Mouse (Mus musculus) granulocyte monocyte progenitor cell, adult 5-6 weeks (primary cell): Measurements from ENCODE around the gene Etv2. TPM values are rescaled to one million over a fixed set of nuclear protein-coding genes. Genes with fewer than 3 reads are reported as not detected.

Experiments used
- ATAC-seq: replicated peaks from 2 replicates; pipeline ENCODE4 v1.8.0; 2016; ENCODE audit warnings: mild to moderate bottlenecking, moderate TSS enrichment, inconsistent platforms; ENCODE audit not compliant: poor library complexity, severe bottlenecking
- total RNA-seq, 2 experiments: library from RNA; stranded (forward) in 1 of 2; stranded (reverse) in 1 of 2; fragments of 200-712, 200-1000 nt in 1 of 2; fragments of >200 nt in 1 of 2; fragmentation: Nextera tagmentation in 1 of 2; gene quantifications; 2 replicates each; pipeline ENCODE4 v1.2.3; 2014 to 2017

Etv2 gene
- total RNA-seq, 2 experiments from 2014 or later = not detected

- no peak for ATAC-seq
Observed at GRCm38 (mm10) chr7:30615049-30615760, 20.4 kb downstream of the Etv2 start.

GRCm38 (mm10) chr7:30614454-30614853 is 21.2 kb downstream of the Etv2 start:
- ATAC-seq = peak; percentile 76

GRCm38 (mm10) chr7:30613529-30614112 is 22.0 kb downstream of the Etv2 start:
- ATAC-seq = peak; percentile 69

GRCm38 (mm10) chr7:30612654-30613402 is 22.8 kb downstream of the Etv2 start, which contains the start of gene Upk1a:
Gene Upk1a, minus strand, starts transcription at chr7:30612847.
- ATAC-seq = no peak

- no peak for ATAC-seq
Observed at GRCm38 (mm10) chr7:30610043-30610442, 25.6 kb downstream of the Etv2 start.

- ATAC-seq = no peak
Observed at GRCm38 (mm10) chr7:30608476-30608875, 27.2 kb downstream of the Etv2 start.

GRCm38 (mm10) chr7:30607706-30608309 is 27.8 kb downstream of the Etv2 start:
- ATAC-seq = peak; percentile 92

GRCm38 (mm10) chr7:30604944-30605343 is 30.7 kb downstream of the Etv2 start:
- no peak for ATAC-seq

GRCm38 (mm10) chr7:30604424-30604823 is 31.2 kb downstream of the Etv2 start:
- no peak for ATAC-seq

GRCm38 (mm10) chr7:30602583-30602982 is 33.1 kb downstream of the Etv2 start:
- no peak for ATAC-seq

- ATAC-seq = no peak
Observed at GRCm38 (mm10) chr7:30600651-30601050, 35.0 kb downstream of the Etv2 start.

GRCm38 (mm10) chr7:30599933-30600353 is 35.7 kb downstream of the Etv2 start:
- ATAC-seq = peak; percentile 99

- no peak for ATAC-seq
Observed at GRCm38 (mm10) chr7:30598786-30599185, 36.9 kb downstream of the Etv2 start, which contains the start of gene Zbtb32. Gene Zbtb32, minus strand, starts transcription at chr7:30598909.

- ATAC-seq = no peak
Observed at GRCm38 (mm10) chr7:30596811-30597210, 38.8 kb downstream of the Etv2 start.

GRCm38 (mm10) chr7:30596093-30596492 is 39.6 kb downstream of the Etv2 start:
- ATAC-seq = no peak

GRCm38 (mm10) chr7:30594510-30595024 is 41.1 kb downstream of the Etv2 start:
- ATAC-seq = no peak; the same call in 1 of the 2 replicates

- no peak for ATAC-seq
Observed at GRCm38 (mm10) chr7:30593579-30594509, 41.8 kb downstream of the Etv2 start.

GRCm38 (mm10) chr7:30592772-30593423 is 42.8 kb downstream of the Etv2 start:
- no peak for ATAC-seq

GRCm38 (mm10) chr7:30591605-30591951 is 44.1 kb downstream of the Etv2 start:
- no peak for ATAC-seq
